Comparison of ENCODE assay signal across 8 mouse cellular contexts in genomic region chr9:36968713-36969112, GRCm38 (mm10).
DNase-seq lines count a peak whose midpoint lies in the region; ATAC-seq and TF ChIP-seq lines count a peak whose summit lies in the region.

No protein-coding gene starts in this region.

- H3K27me3 ChIP-seq in forebrain, embryonic 10.5 days (ENCODE audit: poor library complexity, severe bottlenecking): peaks cover 22% of the 10 kb centered on the region
- no peaks in the 10 kb centered on the region for H3K27me3 ChIP-seq in kidney, postnatal 0 days (ENCODE audit: insufficient read depth, low read length)
- no peaks in the 10 kb centered on the region for H3K27me3 ChIP-seq in midbrain, postnatal 0 days (ENCODE audit: insufficient read depth, low read length)

- peak; percentile 24 for DNase-seq in adrenal gland, adult 2 months
- DNase-seq in adrenal gland, postnatal 4 days (ENCODE audit: low spot score in 2 of 2): no peak
- peak; percentile 54 for DNase-seq in urinary bladder, postnatal 14 days (ENCODE audit: low spot score)
- no peak for DNase-seq in urinary bladder, adult 18-20 months (ENCODE audit: low spot score in 2 of 2)
- DNase-seq in forebrain, embryonic 10.5 days (ENCODE audit: extremely low spot score, low spot score): peak; percentile 65
- peak; percentile 79 for DNase-seq in kidney, postnatal 0 days (ENCODE audit: low spot score)
- DNase-seq in midbrain, postnatal 0 days (ENCODE audit: low spot score): peak; percentile 71
- DNase-seq in right cerebral cortex, postnatal 14 days: no peak

- H3K4me2 ChIP-seq in kidney, postnatal 0 days (ENCODE audit: low read length): no peak overlapping the region
- H3K4me2 ChIP-seq in midbrain, postnatal 0 days (ENCODE audit: low read depth, low read length, poor library complexity, severe bottlenecking): no peak overlapping the region

- peak; percentile 87 for TF ChIP-seq CTCF in kidney, postnatal 0 days (IDR thresholded peaks at IDR 0.05; ENCODE audit: low read depth)
- TF ChIP-seq CTCF in midbrain, postnatal 0 days (IDR thresholded peaks at IDR 0.05): peak; percentile 89

- peaks cover 21% of the 10 kb centered on the region for H3K36me3 ChIP-seq in forebrain, embryonic 10.5 days (replicated peaks)
- no peaks in the 10 kb centered on the region for H3K36me3 ChIP-seq in kidney, postnatal 0 days (ENCODE audit: insufficient read depth, low read length)
- H3K36me3 ChIP-seq in midbrain, postnatal 0 days (ENCODE audit: insufficient read depth, low read length): peaks cover 4% of the 10 kb centered on the region; the same call in 1 of the 2 replicates

- ATAC-seq in kidney, postnatal 0 days (replicated peaks; ENCODE audit: low FRiP score, low read depth): no peak
- ATAC-seq in midbrain, postnatal 0 days (ENCODE audit: low FRiP score): peak; percentile 45; the same call in 1 of the 2 replicates

- no peak overlapping the region for H3K27ac ChIP-seq in forebrain, embryonic 10.5 days
- H3K27ac ChIP-seq in kidney, postnatal 0 days: no peak overlapping the region
- no peak overlapping the region for H3K27ac ChIP-seq in midbrain, postnatal 0 days (ENCODE audit: low read depth, low read length)

- 47% methylated on average over 7 of the region's 7 CpGs for WGBS in forebrain, embryonic 10.5 days
- WGBS in kidney, postnatal 0 days: 47% methylated on average over 7 of the region's 7 CpGs
- 35% methylated on average over 7 of the region's 7 CpGs for WGBS in midbrain, postnatal 0 days

- no peaks in the 10 kb centered on the region for H3K9me3 ChIP-seq in forebrain, embryonic 10.5 days
- no peaks in the 10 kb centered on the region for H3K9me3 ChIP-seq in kidney, postnatal 0 days (replicated peaks; ENCODE audit: low read length)
- no peaks in the 10 kb centered on the region for H3K9me3 ChIP-seq in midbrain, postnatal 0 days (ENCODE audit: low read length)

- no peak overlapping the region for H3K9ac ChIP-seq in kidney, postnatal 0 days (ENCODE audit: low read depth, low read length)
- H3K9ac ChIP-seq in midbrain, postnatal 0 days (replicated peaks; ENCODE audit: low read length, poor library complexity, severe bottlenecking): no peak overlapping the region

- H3K4me1 ChIP-seq in forebrain, embryonic 10.5 days: peaks cover 89% of the 10 kb centered on the region
- no peaks in the 10 kb centered on the region for H3K4me1 ChIP-seq in kidney, postnatal 0 days (replicated peaks; ENCODE audit: insufficient read depth, low read length)
- H3K4me1 ChIP-seq in midbrain, postnatal 0 days (ENCODE audit: insufficient read depth, low read length): no peaks in the 10 kb centered on the region; the same call in 1 of the 2 replicates

- no peak overlapping the region for H3K4me3 ChIP-seq in forebrain, embryonic 10.5 days
- no peak overlapping the region for H3K4me3 ChIP-seq in kidney, postnatal 0 days (replicated peaks; ENCODE audit: low read depth, low read length)
- H3K4me3 ChIP-seq in midbrain, postnatal 0 days (ENCODE audit: low read depth, low read length): no peak overlapping the region

Comparison
In these comparisons a context has a peak if more than half of its experiments do, and no peak if none do; other contexts are left out.
1. DNase-seq: peak in adrenal gland, adult 2 months (single experiment), urinary bladder, postnatal 14 days (single experiment), forebrain, embryonic 10.5 days (single experiment), kidney, postnatal 0 days (single experiment) and midbrain, postnatal 0 days (single experiment); none in adrenal gland, postnatal 4 days (0 of 2), urinary bladder, adult 18-20 months (0 of 2) and right cerebral cortex, postnatal 14 days (single experiment).